Mouse (Mus musculus) gastrocnemius, postnatal 25 days (tissue): ENCODE measurements at regions not wholly inside any gene's neighbourhood (a gene's known extent, or its start where the extent isn't known, plus 50 kb on each side); places are given as distances from the start of the nearest gene placed in this dataset.

Experiments used
- DNase-seq: peaks from one replicate; pipeline ENCODE4 v3.0.0; 2022

- DNase-seq: no peak
Observed at GRCm38 (mm10) chr12:9176198-9176597, 146.4 kb downstream of the Ttc32 start.

- no peak for DNase-seq
Observed at GRCm38 (mm10) chr12:9178626-9179025, 148.8 kb downstream of the Ttc32 start.

GRCm38 (mm10) chr12:9180677-9181076 lies 150.9 kb downstream of the Ttc32 start:
- DNase-seq: no peak

- no peak for DNase-seq
Observed at GRCm38 (mm10) chr12:9191721-9192120, 161.9 kb downstream of the Ttc32 start.

- DNase-seq: no peak
Observed at GRCm38 (mm10) chr12:9199321-9199720, 169.5 kb downstream of the Ttc32 start.

GRCm38 (mm10) chr12:9212211-9212610 lies 182.4 kb downstream of the Ttc32 start:
- DNase-seq: no peak

- peak; percentile 15 for DNase-seq
Observed at GRCm38 (mm10) chr12:9224971-9225370, 195.2 kb downstream of the Ttc32 start.

- peak; percentile 25 for DNase-seq
Observed at GRCm38 (mm10) chr12:9227901-9228300, 198.1 kb downstream of the Ttc32 start.

- peak; percentile 28 for DNase-seq
Observed at GRCm38 (mm10) chr12:9228486-9228885, 198.7 kb downstream of the Ttc32 start.

GRCm38 (mm10) chr12:9229981-9230380 lies 200.2 kb downstream of the Ttc32 start:
- no peak for DNase-seq

GRCm38 (mm10) chr12:9230576-9230975 lies 200.8 kb downstream of the Ttc32 start:
- DNase-seq: no peak

GRCm38 (mm10) chr12:9232431-9232830 lies 202.6 kb downstream of the Ttc32 start:
- DNase-seq: no peak

GRCm38 (mm10) chr12:9235866-9236265 lies 206.1 kb downstream of the Ttc32 start:
- DNase-seq: no peak

- DNase-seq: no peak
Observed at GRCm38 (mm10) chr12:9237538-9237937, 207.7 kb downstream of the Ttc32 start.

- no peak for DNase-seq
Observed at GRCm38 (mm10) chr12:9237955-9238354, 208.2 kb downstream of the Ttc32 start.

- DNase-seq: no peak
Observed at GRCm38 (mm10) chr12:9247506-9247905, 217.7 kb downstream of the Ttc32 start.

- DNase-seq: no peak
Observed at GRCm38 (mm10) chr12:9251772-9252171, 222.0 kb downstream of the Ttc32 start.

GRCm38 (mm10) chr12:9253306-9254074 lies 223.7 kb downstream of the Ttc32 start:
- DNase-seq: no peak

GRCm38 (mm10) chr12:9254301-9254860 lies 224.6 kb downstream of the Ttc32 start:
- no peak for DNase-seq

- DNase-seq: no peak
Observed at GRCm38 (mm10) chr12:9255661-9256486, 226.1 kb downstream of the Ttc32 start.

- DNase-seq: no peak
Observed at GRCm38 (mm10) chr12:9256487-9256820, 226.7 kb downstream of the Ttc32 start.

GRCm38 (mm10) chr12:9258221-9258620 lies 228.4 kb downstream of the Ttc32 start:
- DNase-seq: no peak

- no peak for DNase-seq
Observed at GRCm38 (mm10) chr12:9261662-9262061, 231.9 kb downstream of the Ttc32 start.
